26 mouse cellular contexts compared by ENCODE assay signal in genomic region chr8:27889292-27889691, GRCm38 (mm10).
DNase-seq lines count a peak whose midpoint lies in the region; ATAC-seq lines count a peak whose summit lies in the region.
"Had no signal": no experiment of that assay in that cellular context is flagged by ENCODE, and none has a peak within 500 bp of the region (broad histone marks: within the 10 kb centered on the region; RNA-seq: fewer than 3 reads in every experiment).

No protein-coding gene starts in this region.

- no peak for ATAC-seq in embryonic facial prominence, embryonic 11.5 days (replicated peaks; ENCODE audit: insufficient number of reproducible peaks, low FRiP score, low TSS enrichment, low read depth)
- peak; percentile 58; the same call in 1 of the 2 replicates for ATAC-seq in kidney, embryonic 15.5 days (replicated peaks; ENCODE audit: low FRiP score)
- ATAC-seq in embryonic facial prominence, embryonic 14.5 days (ENCODE audit: low read depth): no peak
- ATAC-seq: activated CD4-positive, CD25-positive, alpha-beta regulatory T cell, adult 4 months; CD4-positive, CD25-positive, alpha-beta regulatory T cell, adult 4 months; forebrain, embryonic 14.5 days; forebrain, embryonic 16.5 days; Patski had no signal

- H3K4me2 ChIP-seq in embryonic facial prominence, embryonic 11.5 days (ENCODE audit: low read depth, low read length): no peak overlapping the region
- H3K4me2 ChIP-seq in kidney, embryonic 15.5 days: no peak overlapping the region
- no peak overlapping the region for H3K4me2 ChIP-seq in embryonic facial prominence, embryonic 14.5 days (ENCODE audit: low read depth, low read length)
- H3K4me2 ChIP-seq: embryonic facial prominence, embryonic 12.5 days; embryonic facial prominence, embryonic 15.5 days; forebrain, embryonic 12.5 days had no signal

- H3K4me3 ChIP-seq in embryonic facial prominence, embryonic 11.5 days (ENCODE audit: low read depth, low read length): no peak overlapping the region
- H3K4me3 ChIP-seq in embryonic facial prominence, embryonic 10.5 days: no peak overlapping the region
- H3K4me3 ChIP-seq in kidney, embryonic 15.5 days (replicated peaks): no peak overlapping the region
- H3K4me3 ChIP-seq in embryonic facial prominence, embryonic 14.5 days (ENCODE audit: low read depth, low read length): no peak overlapping the region
- H3K4me3 ChIP-seq: embryonic facial prominence, embryonic 12.5 days; embryonic facial prominence, embryonic 15.5 days; erythroblast, embryonic 14.5 days; forebrain, embryonic 10.5 days; forebrain, embryonic 12.5 days had no signal

- peak; percentile 2 to 3 for DNase-seq in cerebellum, postnatal 10 days
- DNase-seq in cerebellum, postnatal 25 days: no peak
- peak; percentile 25 for DNase-seq in embryonic facial prominence, embryonic 11.5 days (ENCODE audit: low spot score)
- no peak for DNase-seq in embryonic facial prominence, embryonic 10.5 days (ENCODE audit: low spot score)
- no peak for DNase-seq in kidney, postnatal 14 days
- peak; percentile 20 for DNase-seq in embryonic facial prominence, embryonic 14.5 days (ENCODE audit: low spot score)
- DNase-seq: adrenal gland, adult 8-10 months; adrenal gland, postnatal 14 days; adrenal gland, postnatal 36 days; B cell, adult 2 months; cerebellum, adult 11-12 months; cerebellum, adult 2 months; cerebellum, adult 9-10 months had no signal

- H3K36me3 ChIP-seq in embryonic facial prominence, embryonic 11.5 days (replicated peaks; ENCODE audit: control insufficient read depth, insufficient read depth, low read depth, low read length): no peaks in the 10 kb centered on the region
- no peaks in the 10 kb centered on the region for H3K36me3 ChIP-seq in embryonic facial prominence, embryonic 10.5 days (replicated peaks)
- H3K36me3 ChIP-seq in kidney, embryonic 15.5 days: no peaks in the 10 kb centered on the region
- no peaks in the 10 kb centered on the region for H3K36me3 ChIP-seq in embryonic facial prominence, embryonic 14.5 days (ENCODE audit: control insufficient read depth, insufficient read depth, low read length)
- H3K36me3 ChIP-seq: embryonic facial prominence, embryonic 12.5 days; embryonic facial prominence, embryonic 15.5 days; forebrain, embryonic 10.5 days; forebrain, embryonic 12.5 days; G1E had no signal

- no peaks in the 10 kb centered on the region for H3K9me3 ChIP-seq in embryonic facial prominence, embryonic 11.5 days (replicated peaks; ENCODE audit: control insufficient read depth, low read length)
- H3K9me3 ChIP-seq in embryonic facial prominence, embryonic 10.5 days: no peaks in the 10 kb centered on the region
- H3K9me3 ChIP-seq in kidney, embryonic 15.5 days (replicated peaks): no peaks in the 10 kb centered on the region
- H3K9me3 ChIP-seq in embryonic facial prominence, embryonic 14.5 days (ENCODE audit: control insufficient read depth, low read length): no peaks in the 10 kb centered on the region
- H3K9me3 ChIP-seq: embryonic facial prominence, embryonic 12.5 days; embryonic facial prominence, embryonic 15.5 days; forebrain, embryonic 10.5 days; forebrain, embryonic 12.5 days had no signal

- no peaks in the 10 kb centered on the region for H3K4me1 ChIP-seq in embryonic facial prominence, embryonic 11.5 days (ENCODE audit: control insufficient read depth, insufficient read depth, low read length)
- H3K4me1 ChIP-seq in embryonic facial prominence, embryonic 10.5 days: peaks cover 2% of the 10 kb centered on the region; the same call in 1 of the 2 replicates
- H3K4me1 ChIP-seq in kidney, embryonic 15.5 days: no peaks in the 10 kb centered on the region
- H3K4me1 ChIP-seq in embryonic facial prominence, embryonic 14.5 days (ENCODE audit: control insufficient read depth, insufficient read depth, low read length): no peaks in the 10 kb centered on the region
- H3K4me1 ChIP-seq: embryonic facial prominence, embryonic 12.5 days; embryonic facial prominence, embryonic 15.5 days; forebrain, embryonic 10.5 days; forebrain, embryonic 12.5 days had no signal

- 52% methylated on average over 6 of the region's 6 CpGs for WGBS in embryonic facial prominence, embryonic 11.5 days
- WGBS in embryonic facial prominence, embryonic 10.5 days: 68% methylated on average over 6 of the region's 6 CpGs
- 49% methylated on average over 6 of the region's 6 CpGs for WGBS in kidney, embryonic 15.5 days
- 61% methylated on average over 6 of the region's 6 CpGs for WGBS in embryonic facial prominence, embryonic 14.5 days

- H3K27me3 ChIP-seq in embryonic facial prominence, embryonic 11.5 days (ENCODE audit: control insufficient read depth, insufficient read depth, low read length): no peaks in the 10 kb centered on the region
- H3K27me3 ChIP-seq in embryonic facial prominence, embryonic 10.5 days (replicated peaks; ENCODE audit: low read depth, poor library complexity, severe bottlenecking): no peaks in the 10 kb centered on the region
- no peaks in the 10 kb centered on the region for H3K27me3 ChIP-seq in kidney, embryonic 15.5 days
- no peaks in the 10 kb centered on the region for H3K27me3 ChIP-seq in embryonic facial prominence, embryonic 14.5 days (replicated peaks; ENCODE audit: control insufficient read depth, insufficient read depth, low read length)
- H3K27me3 ChIP-seq: CH12.LX; embryonic facial prominence, embryonic 12.5 days; embryonic facial prominence, embryonic 15.5 days; forebrain, embryonic 12.5 days; Patski had no signal

- no peak overlapping the region for H3K27ac ChIP-seq in embryonic facial prominence, embryonic 11.5 days (replicated peaks; ENCODE audit: low read depth, low read length)
- no peak overlapping the region for H3K27ac ChIP-seq in embryonic facial prominence, embryonic 10.5 days (replicated peaks)
- no peak overlapping the region for H3K27ac ChIP-seq in kidney, embryonic 15.5 days
- H3K27ac ChIP-seq in embryonic facial prominence, embryonic 14.5 days (replicated peaks; ENCODE audit: low read depth, low read length): no peak overlapping the region
- H3K27ac ChIP-seq: embryonic facial prominence, embryonic 12.5 days; embryonic facial prominence, embryonic 15.5 days; forebrain, embryonic 10.5 days; forebrain, embryonic 12.5 days had no signal

- H3K9ac ChIP-seq in embryonic facial prominence, embryonic 11.5 days (replicated peaks; ENCODE audit: low read length): no peak overlapping the region
- H3K9ac ChIP-seq in kidney, embryonic 15.5 days: no peak overlapping the region
- H3K9ac ChIP-seq in embryonic facial prominence, embryonic 14.5 days (ENCODE audit: low read depth, low read length): no peak overlapping the region
- H3K9ac ChIP-seq: embryonic facial prominence, embryonic 12.5 days; embryonic facial prominence, embryonic 15.5 days; forebrain, embryonic 12.5 days had no signal

Comparison
In these comparisons a context has a peak if more than half of its experiments do, and no peak if none do; other contexts are left out.
1. DNase-seq: peak in cerebellum, postnatal 10 days (2 of 2), embryonic facial prominence, embryonic 11.5 days (single experiment) and embryonic facial prominence, embryonic 14.5 days (single experiment); none in cerebellum, postnatal 25 days (0 of 2), embryonic facial prominence, embryonic 10.5 days (single experiment) and kidney, postnatal 14 days (single experiment).